Mouse (Mus musculus) midbrain, embryonic 14.5 days (tissue): ENCODE results near the gene Rplp2. TPM values are rescaled to one million over a fixed set of nuclear protein-coding genes. Genes with fewer than 3 reads are reported as not detected.

Experiments
- ATAC-seq: fragments of 200-750 bp; cut with Nextera tagmentation; 2 replicates; pipeline ENCODE4 v1.8.0; 2017; ENCODE audit warnings: moderate number of reproducible peaks, moderate library complexity; ENCODE audit not compliant: low FRiP score, low TSS enrichment
- DNase-seq: peaks from one replicate; pipeline ENCODE4 v3.0.0-alpha.2; 2015
- H3K27ac ChIP-seq: fragments of 300-500 bp; sonication (generic); replicated peaks from 2 replicates; pipeline ENCODE4 v1.5.1; 2014; ENCODE audit warnings: mild to moderate bottlenecking, low read depth, low read length, moderate library complexity
- H3K27me3 ChIP-seq: fragments of 300-500 bp; sonication (generic); 2 replicates; pipeline ENCODE4 v1.6.1; 2014; ENCODE audit warnings: low read length, control low read depth, mixed read lengths; ENCODE audit not compliant: control insufficient read depth, insufficient read depth
- H3K36me3 ChIP-seq: fragments of 300-500 bp; sonication (generic); 2 replicates; pipeline ENCODE4 v1.6.1; 2014; ENCODE audit warnings: low read length, control low read depth; ENCODE audit not compliant: control insufficient read depth, insufficient read depth
- H3K4me1 ChIP-seq: fragments of 300-500 bp; sonication (generic); 2 replicates; pipeline ENCODE4 v1.6.1; 2014; ENCODE audit warnings: mild to moderate bottlenecking, antibody characterized with exemption, low read length, control low read depth; ENCODE audit not compliant: control insufficient read depth, insufficient read depth
- H3K4me2 ChIP-seq: fragments of 300-500 bp; sonication (generic); 2 replicates; pipeline ENCODE4 v1.6.1; 2014; ENCODE audit warnings: mild to moderate bottlenecking, low read length, moderate library complexity
- H3K4me3 ChIP-seq: fragments of 300-500 bp; sonication (generic); replicated peaks from 2 replicates; pipeline ENCODE4 v1.5.1; 2014; ENCODE audit warnings: low read depth, low read length
- H3K9ac ChIP-seq: fragments of 300-500 bp; sonication (generic); replicated peaks from 2 replicates; pipeline ENCODE4 v1.6.1; 2014; ENCODE audit warnings: mild to moderate bottlenecking, low read length, moderate library complexity
- H3K9me3 ChIP-seq: fragments of 300-500 bp; sonication (generic); 2 replicates; pipeline ENCODE4 v1.6.1; 2016; ENCODE audit warnings: low read length, control low read depth, mixed read lengths; ENCODE audit not compliant: control insufficient read depth
- WGBS: fragments of 180-500 bp; shearing (Covaris S2); extraction: QIAGEN DNeasy Blood & Tissue Kit; methylation state at CpG from one replicate; pipeline ENCODE4 v1.1.7; 2014; 5-methylcytosine and 5-hydroxymethylcytosine counted together
- polyA plus RNA-seq: library from polyadenylated mRNA; unstranded; fragments of >200 nt; fragmentation: Nextera tagmentation; extraction: Ambion mirVana; gene quantifications from 2 replicates; pipeline ENCODE4 v1.2.1, GENCODE M21; 2014

The Rplp2 gene
- polyA plus RNA-seq, 1 experiment from 2014 or later: 772 TPM

DNA sequence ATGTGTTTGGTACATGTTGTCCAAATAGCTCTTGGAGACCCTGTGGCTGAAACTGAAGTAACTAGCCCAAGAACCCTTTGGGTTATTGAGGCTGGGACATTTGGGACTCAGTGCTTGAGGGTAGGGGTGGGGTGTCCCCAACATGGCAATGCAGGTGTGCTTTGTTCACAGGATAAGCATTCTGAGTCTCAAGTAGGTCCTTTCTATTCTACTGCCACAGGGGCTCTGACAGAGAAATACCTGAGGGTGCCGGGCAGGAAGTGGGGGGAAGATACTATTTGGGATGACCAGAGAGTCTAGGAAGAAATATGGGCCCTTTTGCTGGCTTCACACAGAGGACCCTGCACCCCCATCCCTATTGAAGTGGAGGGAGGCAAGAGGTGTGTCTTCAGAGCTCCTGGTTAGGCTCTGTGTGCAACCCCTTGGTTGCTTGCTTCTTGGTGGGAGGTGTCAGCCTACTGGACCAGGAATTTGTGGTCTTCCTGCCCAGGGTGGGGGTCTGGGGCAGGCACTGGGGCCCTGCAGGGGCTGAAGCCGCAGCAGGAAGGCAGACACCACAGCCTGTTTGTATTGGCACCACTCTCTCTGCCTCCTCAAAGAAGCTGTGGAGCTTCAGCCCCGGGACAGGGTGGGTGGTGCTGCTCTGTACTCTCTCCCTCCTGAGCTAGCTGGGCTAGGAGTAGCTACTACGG lies 30.6 kb downstream of the Rplp2 start:
- Histone ChIP-seq H3K36me3 (peaks cover 2% of the 10 kb centered on the region), H3K4me2 (no peak overlapping the region), H3K4me3 (no peak overlapping the region), H3K4me1 (peaks cover 29% of the 10 kb centered on the region), H3K27ac (no peak overlapping the region), H3K27me3 (peaks cover 10% of the 10 kb centered on the region), H3K9me3 (no peaks in the 10 kb centered on the region), H3K9ac (no peak overlapping the region)
- 74% methylated on average over 4 of the region's 4 CpGs for WGBS
- ATAC-seq (no peak), DNase-seq (no peak)

DNA sequence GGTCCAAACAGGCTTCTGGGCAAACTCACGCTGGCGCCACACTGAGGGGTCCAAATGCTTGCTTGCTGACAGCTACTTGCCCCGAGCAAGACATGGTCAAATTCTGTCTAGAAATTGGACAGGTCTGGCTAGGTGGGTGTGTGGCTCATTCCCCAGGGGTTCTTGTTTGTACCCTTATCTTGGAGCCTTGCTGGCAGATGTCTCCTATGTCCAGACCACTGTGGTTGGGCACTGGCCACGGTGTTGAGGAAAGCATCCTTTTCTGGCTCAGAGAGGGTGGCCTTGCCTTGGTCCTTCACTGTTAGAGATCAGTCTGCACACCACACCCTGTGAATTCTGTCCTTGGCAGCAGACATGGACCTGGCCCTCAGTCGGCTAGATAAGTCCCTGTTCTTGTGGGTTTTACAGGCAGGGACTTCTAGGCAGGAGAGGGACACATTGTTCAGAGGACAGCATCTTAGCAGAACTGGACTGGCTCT lies 31.1 kb downstream of the Rplp2 start:
- DNase-seq (no peak), ATAC-seq (no peak)
- H3K27me3 ChIP-seq: peaks cover 10% of the 10 kb centered on the region
- 78% methylated on average over 5 of the region's 5 CpGs for WGBS
- no peak overlapping the region for H3K9ac ChIP-seq
- no peak overlapping the region for H3K27ac ChIP-seq
- no peaks in the 10 kb centered on the region for H3K36me3 ChIP-seq
- H3K4me3 ChIP-seq: no peak overlapping the region
- no peak overlapping the region for H3K4me2 ChIP-seq
- peaks cover 33% of the 10 kb centered on the region for H3K4me1 ChIP-seq
- no peaks in the 10 kb centered on the region for H3K9me3 ChIP-seq

DNA sequence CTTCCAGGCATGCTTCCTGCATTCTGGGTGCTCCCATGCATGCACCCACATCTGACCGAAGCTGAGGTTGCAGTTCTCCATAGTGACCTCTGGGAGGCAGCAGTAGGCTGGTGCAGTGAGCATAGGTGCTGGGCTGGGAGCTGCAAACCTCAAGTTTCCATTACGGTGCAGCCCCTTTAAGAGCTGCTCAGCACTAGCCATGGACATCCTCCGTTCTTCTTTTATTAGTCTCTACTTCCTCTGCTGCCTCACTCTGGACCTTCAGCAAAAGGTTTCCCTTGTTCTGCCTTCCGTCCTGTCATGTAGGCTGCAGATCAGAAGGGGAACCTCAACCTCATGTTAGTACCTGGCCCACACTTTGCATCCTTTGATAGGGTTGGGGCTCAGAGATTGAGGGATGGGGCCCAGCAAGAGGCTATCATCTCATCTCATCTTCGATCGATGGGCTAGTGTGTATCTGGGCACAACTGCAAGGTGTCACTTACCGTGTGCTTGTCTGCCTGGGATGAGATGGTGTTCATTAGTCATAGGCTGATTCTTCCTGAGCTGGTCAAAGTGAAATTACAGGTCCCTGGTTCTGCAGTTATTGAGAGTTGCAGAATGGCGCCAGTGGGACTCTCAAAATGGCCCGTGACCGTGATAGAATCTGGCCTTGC lies 33.8 kb downstream of the Rplp2 start:
- H3K4me1 ChIP-seq: peaks cover 20% of the 10 kb centered on the region
- WGBS: 9% methylated on average over 10 of the region's 10 CpGs
- peak overlapping the region; percentile 86 for H3K4me2 ChIP-seq
- ATAC-seq (peak; percentile 43; the same call in 1 of the 2 replicates), DNase-seq (peak; percentile 86)
- H3K27ac ChIP-seq: peak overlapping the region; percentile 63; the same call in 1 of the 2 replicates
- peaks cover 6% of the 10 kb centered on the region for H3K27me3 ChIP-seq
- H3K9ac ChIP-seq: no peak overlapping the region; the same call in 1 of the 2 replicates
- H3K4me3 ChIP-seq: peak overlapping the region; percentile 63; the same call in 1 of the 2 replicates
- no peaks in the 10 kb centered on the region for H3K36me3 ChIP-seq
- H3K9me3 ChIP-seq: no peaks in the 10 kb centered on the region

DNA sequence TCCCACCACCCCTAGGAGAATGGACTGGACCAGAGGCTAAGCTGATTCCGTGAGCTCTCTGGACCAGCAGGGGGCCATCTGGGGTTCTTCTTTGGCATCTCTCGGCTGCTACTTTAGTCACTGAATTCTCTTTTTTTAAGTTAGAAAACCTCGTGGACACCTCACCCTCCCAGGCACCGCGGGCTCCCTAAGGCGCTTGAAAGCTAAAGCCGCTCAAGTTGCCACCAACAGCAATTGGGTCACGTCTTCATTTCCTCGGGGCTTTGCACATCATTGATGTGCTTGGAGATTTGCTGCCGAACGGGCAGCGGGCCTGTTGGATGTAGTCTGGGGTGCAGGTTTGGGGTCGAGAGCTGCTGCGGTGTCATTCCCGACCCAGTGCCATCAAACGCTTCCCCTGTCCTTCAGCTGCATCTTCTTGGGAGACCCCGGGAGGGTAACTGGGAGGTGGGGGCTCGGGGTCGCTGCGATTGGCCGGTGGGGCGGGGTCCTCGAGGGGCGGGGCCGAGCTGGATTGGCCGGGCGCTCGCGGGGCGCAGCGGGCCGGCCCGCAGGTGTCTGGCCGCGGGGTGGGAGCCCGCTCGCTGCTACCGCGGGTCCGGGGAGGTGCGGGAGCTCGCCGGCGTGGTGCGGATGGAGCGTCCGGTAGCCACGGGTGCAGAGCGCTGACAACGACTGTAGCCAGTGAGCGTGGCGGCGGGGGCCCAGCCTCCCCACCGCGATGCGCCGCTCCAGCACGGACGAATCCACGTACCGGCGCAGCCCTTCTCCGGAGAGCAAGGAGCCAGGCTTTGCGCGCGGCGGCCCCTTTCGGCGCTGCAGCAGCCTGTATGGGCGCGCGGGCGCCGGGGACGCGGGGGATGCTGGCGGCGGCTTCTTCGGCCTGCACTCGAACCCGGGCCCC lies 34.6 kb downstream of the Rplp2 start:
- H3K27ac ChIP-seq: peak overlapping the region; percentile 63
- peak overlapping the region; percentile 86 for H3K4me2 ChIP-seq
- H3K4me3 ChIP-seq: peak overlapping the region; percentile 63
- peaks cover 20% of the 10 kb centered on the region for H3K4me1 ChIP-seq
- WGBS: under 1% methylated on average over 78 of the region's 81 CpGs
- H3K36me3 ChIP-seq: no peaks in the 10 kb centered on the region
- no peaks in the 10 kb centered on the region for H3K9me3 ChIP-seq
- peak overlapping the region; percentile 69 for H3K9ac ChIP-seq
- H3K27me3 ChIP-seq: no peaks in the 10 kb centered on the region; the same call in 1 of the 2 replicates
- ATAC-seq: peak; percentile 57
- DNase-seq: peak; percentile 80

DNA sequence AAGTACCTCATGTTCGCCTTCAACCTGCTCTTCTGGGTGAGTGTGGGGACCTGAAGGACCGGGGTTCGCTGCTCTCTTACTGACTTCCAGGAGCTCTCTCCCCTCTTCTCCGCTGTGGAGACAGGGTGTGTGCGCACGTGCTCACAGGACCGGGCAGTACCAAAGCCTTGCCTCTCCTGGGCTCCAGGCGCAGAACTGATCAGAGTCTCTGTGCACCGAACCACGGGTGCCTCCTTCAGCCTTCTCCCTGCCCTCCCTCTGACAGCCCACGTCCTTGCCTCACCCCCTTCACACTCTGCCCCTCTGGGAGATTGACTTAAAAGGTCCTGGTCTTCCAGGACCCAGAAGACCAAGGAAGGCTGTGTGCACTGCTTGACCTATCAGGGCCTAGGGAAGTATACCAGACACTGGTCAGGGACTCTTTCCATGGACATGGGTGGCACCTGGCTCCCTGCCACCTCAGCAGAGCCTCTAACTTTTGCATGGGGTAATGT lies 35.4 kb downstream of the Rplp2 start:
- DNase-seq (no peak), ATAC-seq (no peak; the same call in 1 of the 2 replicates)
- Histone ChIP-seq H3K36me3 (no peaks in the 10 kb centered on the region), H3K27ac (peak overlapping the region; percentile 63), H3K9ac (peak overlapping the region; percentile 69), H3K9me3 (no peaks in the 10 kb centered on the region), H3K4me1 (peaks cover 20% of the 10 kb centered on the region), H3K27me3 (no peaks in the 10 kb centered on the region; the same call in 1 of the 2 replicates), H3K4me2 (peak overlapping the region; percentile 86), H3K4me3 (peak overlapping the region; percentile 63)
- 3% methylated on average over 11 of the region's 11 CpGs for WGBS

DNA sequence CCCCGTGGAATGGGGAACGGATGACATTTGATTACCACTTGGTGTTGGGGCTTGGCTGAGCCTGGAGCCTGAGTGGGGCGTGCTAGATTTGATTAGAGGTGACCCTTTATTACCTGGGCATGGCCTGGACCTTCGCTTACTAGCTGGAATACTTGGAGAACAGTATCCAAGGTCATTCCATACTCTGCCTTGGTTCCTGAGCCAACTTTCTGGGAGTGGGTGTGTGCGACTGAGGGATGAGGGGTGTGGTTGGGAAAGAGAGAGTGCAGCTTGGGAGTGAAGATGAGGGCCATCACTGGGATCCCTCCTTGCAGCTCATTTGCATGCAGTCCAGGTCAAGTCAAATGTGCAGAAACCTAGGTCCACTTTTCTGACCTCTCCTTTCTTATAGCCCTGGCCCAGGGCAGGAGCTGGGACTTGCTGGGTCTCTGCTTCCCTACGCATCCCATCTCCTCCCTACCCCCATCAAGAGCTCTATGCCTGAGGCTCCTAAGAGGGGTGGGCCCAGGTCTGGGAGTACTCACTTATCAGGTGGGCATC lies 36.0 kb downstream of the Rplp2 start:
- H3K4me1 ChIP-seq: peaks cover 20% of the 10 kb centered on the region
- WGBS: 82% methylated on average over 6 of the region's 6 CpGs
- ATAC-seq: no peak
- H3K9ac ChIP-seq: no peak overlapping the region
- H3K4me2 ChIP-seq: peak overlapping the region; percentile 86
- H3K9me3 ChIP-seq: no peaks in the 10 kb centered on the region
- DNase-seq: no peak
- no peak overlapping the region for H3K27ac ChIP-seq
- no peaks in the 10 kb centered on the region for H3K36me3 ChIP-seq
- no peak overlapping the region for H3K4me3 ChIP-seq
- no peaks in the 10 kb centered on the region for H3K27me3 ChIP-seq

DNA sequence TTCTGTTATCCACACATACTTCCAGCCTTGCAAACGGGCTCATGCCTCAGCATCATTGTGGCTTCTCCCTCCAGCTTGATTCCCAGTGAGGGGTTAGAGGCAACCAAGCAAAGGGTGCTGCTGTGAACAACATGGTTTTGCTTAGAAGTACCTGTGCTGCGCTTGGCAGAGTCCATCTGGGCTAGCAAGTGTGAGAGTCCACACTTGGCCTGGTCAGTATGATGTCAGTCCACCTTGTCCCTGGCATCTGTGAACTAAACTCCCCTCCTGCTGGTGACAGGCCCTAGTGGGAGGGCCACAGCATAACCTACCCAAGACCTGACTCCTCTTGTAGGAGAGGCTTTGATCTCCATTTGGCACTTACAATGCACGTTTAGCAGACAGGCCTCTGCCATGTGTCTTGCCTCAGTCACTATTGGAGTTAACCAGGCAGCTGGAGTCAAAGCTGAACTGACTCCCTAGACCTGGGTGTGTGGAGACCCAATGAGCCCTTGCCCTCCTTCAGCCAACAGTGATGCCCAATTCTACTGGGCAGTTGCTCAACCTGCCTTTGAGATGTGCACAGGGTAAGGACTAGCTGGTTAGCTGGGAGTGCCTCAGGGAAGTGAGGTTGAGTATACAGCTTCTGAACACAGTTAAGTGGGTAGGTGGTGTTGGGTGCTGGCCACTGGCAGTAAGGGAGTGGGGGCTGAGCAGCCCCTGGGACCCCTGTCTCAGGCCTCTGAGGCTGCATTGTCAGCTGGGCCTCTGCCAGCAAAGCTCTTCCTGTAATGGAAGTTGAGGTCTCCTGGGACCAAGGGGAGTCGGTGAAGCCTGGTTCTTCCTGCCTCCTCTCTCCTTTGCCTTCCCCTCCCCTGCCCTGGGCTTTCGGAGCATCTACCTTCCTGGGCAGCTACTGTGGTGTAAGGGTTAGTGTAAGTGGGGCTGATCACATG lies 37.3 kb downstream of the Rplp2 start:
- no peak overlapping the region for H3K4me2 ChIP-seq
- 67% methylated on average over 5 of the region's 5 CpGs for WGBS

More for the DNA sequence above, 37.3 kb downstream of the Rplp2 start:
- Histone ChIP-seq H3K4me1 (peaks cover 20% of the 10 kb centered on the region), H3K9me3 (no peaks in the 10 kb centered on the region), H3K9ac (no peak overlapping the region), H3K4me3 (no peak overlapping the region), H3K27ac (no peak overlapping the region), H3K36me3 (no peaks in the 10 kb centered on the region), H3K27me3 (no peaks in the 10 kb centered on the region)
- DNase-seq: no peak
- no peak for ATAC-seq
